Mouse (Mus musculus) neural tube, embryonic 13.5 days (tissue): ENCODE results near the gene Rasa4. TPM values are rescaled to one million over a fixed set of nuclear protein-coding genes. Genes with fewer than 3 reads are reported as not detected.
"Not testable (repeated sequence)": the region's sequence is repeated elsewhere in the genome, so short reads cannot be mapped to it uniquely, and the experiment has no call there.

Experiments used
- ATAC-seq: fragments of 200-750 bp; cut with Nextera tagmentation; 2 replicates; pipeline ENCODE4 v1.8.0; 2017; ENCODE audit warnings: low read depth, mild to moderate bottlenecking, moderate TSS enrichment, moderate library complexity
- H3K27ac ChIP-seq: fragments of 300-500 bp; sonication (generic); replicated peaks from 2 replicates; pipeline ENCODE4 v1.5.1; 2015; ENCODE audit warnings: moderate library complexity, mild to moderate bottlenecking, inconsistent platforms
- H3K27me3 ChIP-seq: fragments of 300-500 bp; sonication (generic); 2 replicates; pipeline ENCODE4 v1.6.1; 2015; ENCODE audit warnings: mild to moderate bottlenecking, inconsistent platforms
- H3K36me3 ChIP-seq: fragments of 300-500 bp; sonication (generic); 2 replicates; pipeline ENCODE4 v1.6.1; 2015; ENCODE audit warnings: mild to moderate bottlenecking, inconsistent platforms
- H3K4me1 ChIP-seq: fragments of 300-500 bp; sonication (generic); replicated peaks from 2 replicates; pipeline ENCODE4 v1.6.1; 2015; ENCODE audit warnings: inconsistent platforms
- H3K4me2 ChIP-seq: fragments of 300-500 bp; sonication (generic); 2 replicates; pipeline ENCODE4 v1.6.1; 2015; ENCODE audit warnings: inconsistent platforms, mild to moderate bottlenecking, moderate library complexity
- H3K4me3 ChIP-seq: fragments of 300-500 bp; sonication (generic); 2 replicates; pipeline ENCODE4 v1.5.1; 2015; ENCODE audit warnings: mild to moderate bottlenecking, inconsistent platforms
- H3K9ac ChIP-seq: fragments of 300-500 bp; sonication (generic); 2 replicates; pipeline ENCODE4 v1.6.1; 2015; ENCODE audit warnings: moderate library complexity, mild to moderate bottlenecking, inconsistent platforms
- H3K9me3 ChIP-seq: fragments of 300-500 bp; sonication (generic); 2 replicates; pipeline ENCODE4 v1.6.1; 2016; ENCODE audit warnings: inconsistent platforms
- WGBS: fragments of 180-500 bp; shearing (Covaris S2); methylation state at CpG from one replicate; pipeline ENCODE4 v1.1.7; 2015; 5-methylcytosine and 5-hydroxymethylcytosine counted together
- polyA plus RNA-seq: library from polyadenylated mRNA; unstranded; fragments of >200 nt; fragmentation: Nextera tagmentation; extraction: Ambion mirVana; gene quantifications from 2 replicates; pipeline ENCODE4 v1.2.1, GENCODE M21; 2015

Rasa4 gene
- polyA plus RNA-seq, 1 experiment from 2014 or later, result 19.7 TPM

GRCm38 (mm10) chr5:136135571-136136291 lies 52.0 kb downstream of the Rasa4 start, which contains the start of the genes Lrwd1 and Alkbh4:
Gene Lrwd1 (minus strand): TSS chr5:136136074.
Gene Alkbh4 (plus strand): TSS chr5:136136146.
- Histone ChIP-seq H3K4me3 (peak within 1 kb of the TSS; percentile 77), H3K36me3 (peaks cover 53% of the 10 kb centered on the region), H3K4me2 (peak within 1 kb of the TSS; percentile 70), H3K27me3 (no peaks in the 10 kb centered on the region), H3K9ac (peak within 1 kb of the TSS; percentile 78), H3K9me3 (no peaks in the 10 kb centered on the region), H3K27ac (peak within 1 kb of the TSS; percentile 33), H3K4me1 (peaks cover 33% of the 10 kb centered on the region)
- peak; percentile 94 for ATAC-seq
- under 1% methylated on average over 60 of the region's 60 CpGs for WGBS

- Histone ChIP-seq H3K36me3 (peaks cover 54% of the 10 kb centered on the region), H3K27ac (0 out of 2 replicates have a peak overlapping the region, but pooled peaks have one; percentile 25), H3K4me2 (peak overlapping the region; percentile 70), H3K9ac (peak overlapping the region; percentile 78), H3K4me3 (peak overlapping the region; percentile 77), H3K27me3 (no peaks in the 10 kb centered on the region), H3K9me3 (no peaks in the 10 kb centered on the region), H3K4me1 (peaks cover 33% of the 10 kb centered on the region)
- ATAC-seq, result 0 out of 2 replicates have a peak, but pooled peaks have one; percentile 13
- 10% methylated on average over 20 of the region's 20 CpGs for WGBS
Measured at GRCm38 (mm10) chr5:136136292-136136990, 52.7 kb downstream of the Rasa4 start.

GRCm38 (mm10) chr5:136137658-136138274 lies 54.0 kb downstream of the Rasa4 start:
- Histone ChIP-seq H3K9ac (no peak overlapping the region), H3K4me2 (0 out of 2 replicates have a peak overlapping the region, but pooled peaks have one; percentile 70), H3K4me3 (0 out of 2 replicates have a peak overlapping the region, but pooled peaks have one; percentile 77), H3K4me1 (peaks cover 33% of the 10 kb centered on the region), H3K27me3 (no peaks in the 10 kb centered on the region), H3K9me3 (no peaks in the 10 kb centered on the region), H3K27ac (no peak overlapping the region), H3K36me3 (peaks cover 52% of the 10 kb centered on the region)
- 76% methylated on average over 13 of the region's 13 CpGs for WGBS
- no peak for ATAC-seq

- H3K27me3 ChIP-seq, result no peaks in the 10 kb centered on the region
- WGBS, result 96% methylated on average over 13 of the region's 13 CpGs
- H3K9me3 ChIP-seq, result no peaks in the 10 kb centered on the region
- ATAC-seq, result no peak
- H3K4me3 ChIP-seq, result no peak overlapping the region
- H3K9ac ChIP-seq, result no peak overlapping the region
- H3K36me3 ChIP-seq, result peaks cover 41% of the 10 kb centered on the region
- no peak overlapping the region for H3K4me2 ChIP-seq
- peaks cover 32% of the 10 kb centered on the region for H3K4me1 ChIP-seq
- H3K27ac ChIP-seq, result no peak overlapping the region
Measured at GRCm38 (mm10) chr5:136139393-136139792, 55.7 kb downstream of the Rasa4 start.

GRCm38 (mm10) chr5:136140057-136140482 lies 56.4 kb downstream of the Rasa4 start:
- no peaks in the 10 kb centered on the region for H3K27me3 ChIP-seq

GRCm38 (mm10) chr5:136142746-136143145 lies 59.0 kb downstream of the Rasa4 start:
- 89% methylated on average over 5 of the region's 5 CpGs for WGBS
- no peak overlapping the region for H3K4me3 ChIP-seq
- no peak overlapping the region for H3K27ac ChIP-seq
- H3K27me3 ChIP-seq, result no peaks in the 10 kb centered on the region
- H3K4me2 ChIP-seq, result no peak overlapping the region
- H3K36me3 ChIP-seq, result peaks cover 41% of the 10 kb centered on the region
- ATAC-seq, result no peak
- H3K4me1 ChIP-seq, result peaks cover 6% of the 10 kb centered on the region; the same call in 1 of the 2 replicates
- no peaks in the 10 kb centered on the region for H3K9me3 ChIP-seq
- H3K9ac ChIP-seq, result no peak overlapping the region

More at GRCm38 (mm10) chr5:136140057-136140482, 56.4 kb downstream of the Rasa4 start:
- Histone ChIP-seq H3K36me3 (peaks cover 41% of the 10 kb centered on the region), H3K9me3 (no peaks in the 10 kb centered on the region), H3K9ac (no peak overlapping the region), H3K4me1 (peaks cover 25% of the 10 kb centered on the region), H3K27ac (no peak overlapping the region), H3K4me3 (no peak overlapping the region), H3K4me2 (no peak overlapping the region)
- ATAC-seq, result no peak
- WGBS, result 90% methylated on average over 10 of the region's 10 CpGs

GRCm38 (mm10) chr5:136143161-136143755 lies 59.5 kb downstream of the Rasa4 start:
- Histone ChIP-seq H3K4me2 (no peak overlapping the region), H3K36me3 (peaks cover 41% of the 10 kb centered on the region), H3K9ac (no peak overlapping the region), H3K9me3 (no peaks in the 10 kb centered on the region), H3K4me3 (no peak overlapping the region), H3K27me3 (no peaks in the 10 kb centered on the region), H3K4me1 (0 out of 2 replicates have a peak, but pooled peaks cover 4% of the 10 kb centered on the region), H3K27ac (no peak overlapping the region)
- no peak for ATAC-seq
- 88% methylated on average over 6 of the region's 6 CpGs for WGBS

- Histone ChIP-seq H3K4me1 (no peaks in the 10 kb centered on the region), H3K4me3 (no peak overlapping the region), H3K9ac (no peak overlapping the region), H3K27ac (no peak overlapping the region), H3K9me3 (no peaks in the 10 kb centered on the region), H3K4me2 (no peak overlapping the region), H3K27me3 (no peaks in the 10 kb centered on the region), H3K36me3 (peaks cover 28% of the 10 kb centered on the region)
- no peak for ATAC-seq
- 58% methylated on average over 12 of the region's 12 CpGs for WGBS
Measured at GRCm38 (mm10) chr5:136144606-136145430, 61.1 kb downstream of the Rasa4 start.

GRCm38 (mm10) chr5:136146936-136147335 lies 63.2 kb downstream of the Rasa4 start:
- no peaks in the 10 kb centered on the region for H3K9me3 ChIP-seq
- H3K4me3 ChIP-seq, result no peak overlapping the region
- no peaks in the 10 kb centered on the region for H3K27me3 ChIP-seq
- no peak overlapping the region for H3K4me2 ChIP-seq
- ATAC-seq, result no peak
- H3K27ac ChIP-seq, result no peak overlapping the region
- no peaks in the 10 kb centered on the region for H3K4me1 ChIP-seq
- 93% methylated on average over 1 of the region's 1 CpGs for WGBS
- peaks cover 7% of the 10 kb centered on the region for H3K36me3 ChIP-seq
- no peak overlapping the region for H3K9ac ChIP-seq

GRCm38 (mm10) chr5:136147704-136148103 lies 64.0 kb downstream of the Rasa4 start:
- no peak for ATAC-seq
- H3K4me3 ChIP-seq, result no peak overlapping the region
- no peaks in the 10 kb centered on the region for H3K4me1 ChIP-seq
- no peak overlapping the region for H3K4me2 ChIP-seq
- no peaks in the 10 kb centered on the region for H3K9me3 ChIP-seq
- H3K9ac ChIP-seq, result no peak overlapping the region
- no peak overlapping the region for H3K27ac ChIP-seq
- no peaks in the 10 kb centered on the region for H3K27me3 ChIP-seq
- 79% methylated on average over 8 of the region's 8 CpGs for WGBS
- H3K36me3 ChIP-seq, result no peaks in the 10 kb centered on the region

GRCm38 (mm10) chr5:136149134-136149576 lies 65.4 kb downstream of the Rasa4 start:
- H3K27ac ChIP-seq, ATAC-seq, H3K4me2 ChIP-seq, H3K36me3 ChIP-seq, H3K9me3 ChIP-seq, H3K4me3 ChIP-seq, H3K4me1 ChIP-seq, H3K9ac ChIP-seq, H3K27me3 ChIP-seq: not testable (repeated sequence)
- 74% methylated on average over 5 of the region's 5 CpGs for WGBS
